In genomic region chr6:17749596-17749995, GRCm38 (mm10) we compare ENCODE assay signal across 8 mouse cellular contexts. TPM values are rescaled to one million over a fixed set of nuclear protein-coding genes. Genes with fewer than 3 reads are reported as not detected.
DNase-seq lines count a peak whose midpoint lies in the region; ATAC-seq and TF ChIP-seq lines count a peak whose summit lies in the region.

No protein-coding gene starts in this region.

- peak; percentile 22 for ATAC-seq in forebrain, embryonic 13.5 days
- no peak for ATAC-seq in liver, postnatal 0 days

- intact Hi-C loops in left cerebral cortex, postnatal 4 days (cut with DNase I), result no loop called here

- peak overlapping the region; percentile 87 for H3K9ac ChIP-seq in forebrain, embryonic 13.5 days
- peak overlapping the region; percentile 67 for H3K9ac ChIP-seq in liver, postnatal 0 days (replicated peaks)

- H3K36me3 ChIP-seq in forebrain, embryonic 13.5 days (ENCODE audit: poor library complexity, severe bottlenecking), result no peaks in the 10 kb centered on the region
- no peaks in the 10 kb centered on the region for H3K36me3 ChIP-seq in liver, postnatal 0 days (replicated peaks; ENCODE audit: insufficient read depth, low read length)

- TF ChIP-seq CTCF in liver, postnatal 0 days (IDR thresholded peaks at IDR 0.05; ENCODE audit: low read depth), result no peak

- peak overlapping the region; percentile 97 for H3K27ac ChIP-seq in forebrain, embryonic 13.5 days
- peak overlapping the region; percentile 59 for H3K27ac ChIP-seq in liver, postnatal 0 days (ENCODE audit: low read depth)

- no peak for TF ChIP-seq EP300 in liver, postnatal 0 days (IDR thresholded peaks at IDR 0.05; ENCODE audit: low read depth)

- peaks cover 37% of the 10 kb centered on the region for H3K4me1 ChIP-seq in forebrain, embryonic 13.5 days
- H3K4me1 ChIP-seq in liver, postnatal 0 days (ENCODE audit: insufficient read depth), result peaks cover 25% of the 10 kb centered on the region

- no peaks in the 10 kb centered on the region for H3K27me3 ChIP-seq in forebrain, embryonic 13.5 days
- H3K27me3 ChIP-seq in liver, postnatal 0 days (ENCODE audit: insufficient read depth, low read length), result no peaks in the 10 kb centered on the region

- DNase-seq in embryo, embryonic 10.5 days (ENCODE audit: low spot score), result peak; percentile 43
- DNase-seq in embryo, embryonic 10 days (ENCODE audit: low spot score), result no peak
- peak; percentile 40 for DNase-seq in 3T3-L1 (ENCODE audit: low read depth, low spot score)
- DNase-seq in liver, postnatal 0 days, result no peak
- DNase-seq in left cerebral cortex, postnatal 4 days, result no peak
- DNase-seq in thymus, postnatal 0 days (ENCODE audit: low spot score), result no peak
- no peak for DNase-seq in urinary bladder, adult 18-20 months (ENCODE audit: low spot score in 2 of 2)

- peak overlapping the region; percentile 59 for H3K4me3 ChIP-seq in forebrain, embryonic 13.5 days
- H3K4me3 ChIP-seq in liver, postnatal 0 days (ENCODE audit: low read depth, low read length), result peak overlapping the region; percentile 52

- 18% methylated on average over 3 of the region's 3 CpGs for WGBS in forebrain, embryonic 13.5 days
- 61% methylated on average over 3 of the region's 3 CpGs for WGBS in liver, postnatal 0 days (ENCODE audit: insufficient replicate concordance)

- peak overlapping the region; percentile 67 for H3K4me2 ChIP-seq in forebrain, embryonic 13.5 days
- H3K4me2 ChIP-seq in liver, postnatal 0 days (ENCODE audit: low read depth, low read length), result peak overlapping the region; percentile 94

- H3K9me3 ChIP-seq in forebrain, embryonic 13.5 days (replicated peaks), result no peaks in the 10 kb centered on the region
- no peaks in the 10 kb centered on the region for H3K9me3 ChIP-seq in liver, postnatal 0 days (ENCODE audit: low read length)

RNA-seq across cellular contexts. Expression of gene St7, which starts 56.9 kb away (rescaled TPM):
- 49.5 and 52.4 TPM in 2 replicates for polyA plus RNA-seq in forebrain, embryonic 13.5 days (2015; fragmentation: Nextera tagmentation; extraction: Ambion mirVana)
- 11.0 and 11.9 TPM in 2 replicates for polyA plus RNA-seq in liver, postnatal 0 days (2015; fragmentation: Nextera tagmentation; extraction: Ambion mirVana)
- total RNA-seq in left cerebral cortex, postnatal 4 days (2021), result 10 to 100 TPM; 58.9 to 68.2 TPM
- polyA plus RNA-seq in thymus, postnatal 0 days (2015; fragmentation: Nextera tagmentation; extraction: Ambion mirVana), result 15.4 and 16.5 TPM in 2 replicates

Comparison
In these comparisons a context has a peak if more than half of its experiments do, and no peak if none do; other contexts are left out.
1. DNase-seq: peak in embryo, embryonic 10.5 days (single experiment) and 3T3-L1 (single experiment); none in embryo, embryonic 10 days (single experiment), liver, postnatal 0 days (single experiment), left cerebral cortex, postnatal 4 days (single experiment), thymus, postnatal 0 days (single experiment) and urinary bladder, adult 18-20 months (0 of 2).